Mouse (Mus musculus) lung, adult 2 months (tissue): ENCODE results near the gene Ifi206. TPM values are rescaled to one million over a fixed set of nuclear protein-coding genes. Genes with fewer than 3 reads are reported as not detected.
A peak's percentile ranks its signal among the peaks of the same experiment; 100 is the strongest.

Experiments
- DNase-seq: peaks from one replicate; pipeline ENCODE4 v3.0.0; 2022
- H3K4me1 ChIP-seq: fragments of 200-500 bp; 2 replicates; pipeline ENCODE4 v1.6.1; 2011; ENCODE audit warnings: low read length; ENCODE audit not compliant: control insufficient read depth, insufficient read depth
- H3K4me3 ChIP-seq: fragments of 200-500 bp; replicated peaks from 2 replicates; pipeline ENCODE3; 2011; ENCODE audit warnings: low read depth, mild to moderate bottlenecking, control low read depth, low read length; ENCODE audit errors: extremely low read depth
- CTCF ChIP-seq: fragments of 200-500 bp; IDR thresholded peaks from 2 replicates; pipeline ENCODE4 v1.5.1; 2011; ENCODE audit warnings: mild to moderate bottlenecking, low read length, control low read depth; ENCODE audit not compliant: insufficient read depth
- POLR2A ChIP-seq: fragments of 200-500 bp; IDR thresholded peaks from 2 replicates; pipeline ENCODE4 v1.6.1; 2011; ENCODE audit warnings: low read depth, mild to moderate bottlenecking, control low read depth, low read length, borderline replicate concordance; ENCODE audit errors: extremely low read depth
- WGBS: fragments of 180-500 bp; shearing (Covaris S2); methylation state at CpG from one replicate; pipeline ENCODE4 v1.1.7; 2018; 5-methylcytosine and 5-hydroxymethylcytosine counted together
- polyA plus RNA-seq: library from polyadenylated mRNA; depleted of rRNA; stranded (reverse); fragments of >200 nt; gene quantifications from 2 replicates; pipeline ENCODE4 v1.2.3, GENCODE M21; 2012; rRNA removed

Ifi206 gene
- polyA plus RNA-seq, 1 experiment, result 1.6 TPM

DNA sequence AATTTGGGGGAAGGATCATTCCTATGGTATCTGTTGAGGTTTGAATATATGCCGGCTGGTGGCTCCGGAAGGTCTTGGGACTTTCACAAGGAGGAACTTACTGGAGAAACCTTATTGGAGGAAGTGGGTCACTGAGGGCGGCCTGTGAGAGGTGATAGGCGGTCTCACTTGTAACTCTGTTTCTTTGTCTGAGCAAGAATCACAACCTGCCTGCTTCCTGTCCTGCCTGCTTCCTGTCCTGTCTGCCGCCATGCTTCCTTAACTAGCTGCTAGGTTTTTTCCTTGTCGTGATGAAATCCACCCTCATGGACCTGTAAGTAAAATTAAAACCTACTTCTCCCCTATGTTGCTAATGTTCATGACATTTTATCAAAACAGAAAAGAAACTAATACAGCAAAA, 70.5 kb downstream of the Ifi206 start:
- no peak for TF ChIP-seq POLR2A
- no peak for TF ChIP-seq CTCF
- 50% methylated on average over 6 of the region's 6 CpGs for WGBS
- no peak for DNase-seq
- Histone ChIP-seq H3K4me1 (no peaks in the 10 kb centered on the region), H3K4me3 (peak overlapping the region; percentile 21)

DNA sequence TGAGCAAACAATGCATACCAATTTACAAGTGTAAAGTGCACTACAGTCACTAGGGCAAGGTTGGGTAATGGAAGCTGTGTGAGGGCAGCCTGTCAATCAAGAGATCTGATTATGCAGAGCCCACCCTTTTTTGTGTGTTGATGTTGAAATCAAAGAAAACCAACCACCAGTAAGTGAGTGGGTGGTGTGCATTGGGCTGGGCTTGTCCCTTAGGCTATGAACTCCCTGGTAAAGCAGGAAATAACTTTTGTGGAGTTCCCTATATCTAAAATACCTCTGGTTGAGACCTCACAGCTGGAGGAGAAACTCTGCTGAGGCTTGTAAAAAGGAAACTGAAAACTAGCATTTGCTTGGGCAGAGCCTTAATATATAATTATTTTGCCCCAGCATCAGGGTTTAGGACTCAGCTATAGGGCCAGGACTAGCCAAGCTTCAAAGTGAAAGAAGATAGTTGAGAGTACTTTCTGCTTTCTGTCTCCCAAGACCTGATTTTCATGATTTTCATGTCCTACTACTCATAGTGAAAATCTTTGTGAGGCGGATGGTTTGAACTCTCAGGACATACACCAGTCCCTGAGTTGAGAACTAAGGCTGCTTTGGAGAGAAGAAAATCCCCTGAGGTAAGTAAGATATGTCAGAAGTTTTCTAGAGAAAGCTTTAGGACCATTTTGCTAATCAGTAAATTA, 71.8 kb downstream of the Ifi206 start:
- 84% methylated on average over 1 of the region's 1 CpGs for WGBS
- no peak for TF ChIP-seq CTCF
- no peak for TF ChIP-seq POLR2A
- DNase-seq, result no peak
- Histone ChIP-seq H3K4me3 (no peak overlapping the region), H3K4me1 (no peaks in the 10 kb centered on the region)

DNA sequence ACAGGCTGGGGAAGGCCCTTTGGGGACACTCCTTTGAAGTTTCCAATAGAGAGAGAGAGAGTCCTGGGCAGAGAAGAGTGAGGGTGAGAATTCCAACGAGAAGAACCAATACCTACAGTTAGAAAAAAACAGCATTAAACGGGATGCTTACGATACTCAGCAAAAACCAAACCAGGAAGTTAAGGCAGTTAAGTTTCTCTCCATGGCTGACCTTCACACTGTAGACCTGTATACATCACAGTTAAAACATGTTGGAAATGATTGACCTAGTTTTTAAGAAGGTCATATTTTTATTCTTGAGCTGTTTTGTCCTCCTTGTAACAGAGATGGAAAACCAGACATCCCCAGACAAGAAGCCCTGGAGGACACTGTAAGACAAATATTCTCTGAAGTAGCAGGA, 72.3 kb downstream of the Ifi206 start:
- TF ChIP-seq POLR2A (no peak), CTCF (no peak)
- H3K4me3 ChIP-seq, result no peak overlapping the region
- H3K4me1 ChIP-seq, result no peaks in the 10 kb centered on the region
- DNase-seq, result no peak
- 62% methylated on average over 3 of the region's 3 CpGs for WGBS

Other genes starting within 250 kb of the Ifi206 start
- not detected in 2 replicates for gene Olfr418, start 225.0 kb downstream of the Ifi206 start, polyA plus RNA-seq
- gene Mptx2, start 213.3 kb downstream of the Ifi206 start, polyA plus RNA-seq, result not detected in 2 replicates
- gene Ackr1, start 157.3 kb downstream of the Ifi206 start, polyA plus RNA-seq, result 2.2 and 2.3 TPM in 2 replicates
- gene Aim2, start 140.2 kb downstream of the Ifi206 start, polyA plus RNA-seq, result 2.8 and 5.1 TPM in 2 replicates
- gene Cadm3, start 123.3 kb downstream of the Ifi206 start, polyA plus RNA-seq, result 1.6 and 3.6 TPM in 2 replicates
- 0.14 and 0.19 TPM in 2 replicates for gene Ifi214, start 44.9 kb upstream of the Ifi206 start, polyA plus RNA-seq
- gene Ifi213, start 108.2 kb upstream of the Ifi206 start, polyA plus RNA-seq, result 4.1 and 10.0 TPM in 2 replicates
- 0.72 and 1.1 TPM in 2 replicates for gene Ifi209, start 139.9 kb upstream of the Ifi206 start, polyA plus RNA-seq
- gene Ifi208, start 182.6 kb upstream of the Ifi206 start, polyA plus RNA-seq, result 5.5 and 13.8 TPM in 2 replicates